Mouse (Mus musculus) myocyte (in vitro differentiated cells): ENCODE measurements at regions not wholly inside any gene's neighbourhood (a gene's known extent, or its start where the extent isn't known, plus 50 kb on each side); places are given as distances from the start of the nearest gene placed in this dataset.

Experiments used
- H3K27me3 ChIP-seq: one replicate; pipeline ENCODE4 v1.6.1; 2011; ENCODE audit not compliant: control insufficient read depth, insufficient read depth, insufficient read length
- H3K36me3 ChIP-seq: one replicate; pipeline ENCODE4 v1.6.1; 2011; ENCODE audit not compliant: control insufficient read depth, insufficient read depth
- H3K4me2 ChIP-seq: one replicate; pipeline ENCODE4 v1.6.1; 2011; ENCODE audit warnings: low read depth, control low read depth
- H3K4me3 ChIP-seq: one replicate; pipeline ENCODE4 v1.5.1; 2011; ENCODE audit warnings: mild to moderate bottlenecking, control low read depth, moderate library complexity
- H3K79me2 ChIP-seq: one replicate; pipeline ENCODE4 v1.6.1; 2011; ENCODE audit not compliant: control insufficient read depth, insufficient read depth
- H3ac ChIP-seq: one replicate; pipeline ENCODE4 v1.6.1; 2011; ENCODE audit not compliant: control insufficient read depth, insufficient read length
- CEBPB ChIP-seq: IDR thresholded peaks from 2 replicates; pipeline ENCODE4 v1.6.1; 2011; ENCODE audit warnings: mild to moderate bottlenecking, moderate library complexity; ENCODE audit not compliant: poor library complexity, insufficient read depth, severe bottlenecking
- E2F4 ChIP-seq: IDR thresholded peaks from one replicate; pipeline ENCODE4 v1.6.1; 2011; ENCODE audit warnings: mild to moderate bottlenecking, control low read depth, moderate library complexity; ENCODE audit not compliant: insufficient read depth
- MAX ChIP-seq: IDR thresholded peaks from one replicate; pipeline ENCODE4 v1.6.1; 2011; ENCODE audit warnings: low read depth, mild to moderate bottlenecking, control low read depth
- MYOD1 ChIP-seq, 3 experiments: IDR thresholded peaks; one replicate each; pipeline ENCODE4 v1.6.1; 2011; ENCODE audit warnings: control low read depth in 2 of 3, low read depth in 2 of 3, mild to moderate bottlenecking in 2 of 3, moderate library complexity in 1 of 3; ENCODE audit not compliant: insufficient read length in 2 of 3, control insufficient read depth in 1 of 3
- MYOG ChIP-seq, 3 experiments: IDR thresholded peaks; one replicate each; pipeline ENCODE4 v1.6.1; 2011; ENCODE audit warnings: control low read depth in 2 of 3, low read depth in 2 of 3, mild to moderate bottlenecking in 2 of 3; ENCODE audit not compliant: insufficient read length in 2 of 3, control insufficient read depth in 1 of 3, insufficient read depth in 1 of 3
- POLR2A ChIP-seq: IDR thresholded peaks from one replicate; pipeline ENCODE4 v1.6.1; 2011; ENCODE audit warnings: low read depth, mild to moderate bottlenecking, control low read depth, moderate library complexity; ENCODE audit not compliant: insufficient read length
- POLR2AphosphoS2 ChIP-seq: IDR thresholded peaks from one replicate; pipeline ENCODE4 v1.6.1; 2011; ENCODE audit warnings: low read depth, control low read depth; ENCODE audit not compliant: insufficient read length
- REST ChIP-seq: IDR thresholded peaks from one replicate; pipeline ENCODE4 v1.6.1; 2011; ENCODE audit warnings: mild to moderate bottlenecking, control low read depth, moderate library complexity; ENCODE audit not compliant: insufficient read depth, insufficient read length
- SRF ChIP-seq: IDR thresholded peaks from one replicate; pipeline ENCODE4 v1.6.1; 2011; ENCODE audit warnings: low read depth; ENCODE audit not compliant: control insufficient read depth, insufficient read length
- TCF12 ChIP-seq: IDR thresholded peaks from one replicate; pipeline ENCODE4 v1.6.1; 2011; ENCODE audit warnings: mild to moderate bottlenecking, control low read depth; ENCODE audit not compliant: poor library complexity, insufficient read depth, severe bottlenecking
- TCF3 ChIP-seq: IDR thresholded peaks from one replicate; pipeline ENCODE4 v1.6.1; 2011; ENCODE audit warnings: low read depth, control low read depth; ENCODE audit not compliant: insufficient read length
- USF1 ChIP-seq: IDR thresholded peaks from one replicate; pipeline ENCODE4 v1.6.1; 2011; ENCODE audit warnings: low read depth, mild to moderate bottlenecking, control low read depth, moderate library complexity

DNA sequence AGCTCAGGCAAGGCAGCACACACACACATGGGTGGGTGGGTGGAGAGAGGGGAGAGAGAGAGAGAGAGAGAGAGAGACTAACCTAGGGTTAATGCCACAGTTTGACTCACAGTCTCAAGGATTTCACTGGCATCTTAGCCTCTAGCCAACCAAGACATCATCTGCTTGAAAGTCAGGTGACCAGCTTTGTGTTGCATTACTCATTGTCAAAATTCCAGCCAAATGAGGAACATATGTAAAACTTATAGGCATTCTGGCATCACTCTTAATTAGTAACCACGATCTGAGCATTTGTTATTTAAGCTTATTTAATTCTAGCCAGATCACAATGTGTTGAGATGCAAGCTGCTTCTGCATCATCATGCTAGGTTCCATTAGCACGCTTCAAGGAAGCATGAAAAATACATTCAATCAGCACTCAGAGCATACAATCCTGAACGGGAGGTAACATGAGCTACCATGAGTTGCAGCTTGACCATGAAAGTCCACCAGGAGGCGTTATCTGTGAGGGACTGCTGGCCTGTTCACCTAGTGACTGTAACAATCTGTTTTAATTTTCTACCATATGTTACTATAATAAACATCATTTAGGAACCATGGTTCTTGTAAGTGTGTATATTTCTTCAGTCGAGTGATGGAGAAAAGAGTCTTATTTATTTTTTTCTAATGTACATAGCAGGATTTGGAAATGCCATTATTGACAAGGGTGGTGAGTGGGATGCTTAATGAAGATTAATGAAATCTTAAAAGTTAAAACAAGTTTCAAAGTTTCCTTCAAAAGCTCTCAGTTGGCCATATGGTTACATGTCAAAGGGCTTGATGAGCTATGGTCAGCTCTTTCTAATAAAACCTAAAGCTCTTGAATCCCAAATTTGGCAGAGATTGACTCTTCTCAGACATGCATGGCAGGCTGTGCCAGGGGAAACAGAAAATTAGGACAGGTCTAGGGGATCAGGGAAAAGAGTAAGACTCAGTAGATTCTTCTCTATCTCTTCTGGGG, 572.4 kb upstream of the Kif18a start:
- TF ChIP-seq TCF3 (no peak), CEBPB (no peak), TCF12 (no peak), MYOD1 (IDR thresholded peaks at IDR 0.05; ENCODE audit: control insufficient read depth in 1 of 3, insufficient read length in 2 of 3, low read depth in 2 of 3) (no peak), SRF (no peak), POLR2A (no peak)
- Histone ChIP-seq H3K4me2 (no peak overlapping the region), H3K27me3 (no peaks in the 10 kb centered on the region), H3K36me3 (no peaks in the 10 kb centered on the region), H3ac (no peak overlapping the region), H3K79me2 (no peaks in the 10 kb centered on the region), H3K4me3 (no peak overlapping the region)

DNA sequence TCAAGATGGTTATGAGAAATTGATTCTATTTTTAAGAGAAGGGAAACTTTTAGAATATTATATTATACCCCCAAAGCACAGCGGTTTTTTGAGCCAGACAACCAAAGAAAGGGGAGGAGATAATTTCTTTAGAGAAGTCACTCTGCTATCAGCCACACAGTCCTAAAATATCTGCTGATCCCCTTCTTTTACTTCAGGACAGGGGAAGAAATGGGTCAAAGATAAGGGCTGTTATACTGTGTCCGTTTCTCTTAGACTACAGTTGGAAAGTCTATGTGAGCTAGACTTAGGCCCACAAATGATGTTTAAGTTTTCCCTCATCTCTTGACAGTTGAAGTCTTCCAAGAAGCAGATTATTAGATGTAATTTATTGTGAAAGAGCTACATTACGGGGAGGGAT, 538.5 kb upstream of the Kif18a start:
- Histone ChIP-seq H3K4me3 (no peak overlapping the region), H3K27me3 (no peaks in the 10 kb centered on the region), H3K79me2 (no peaks in the 10 kb centered on the region), H3K4me2 (no peak overlapping the region), H3ac (no peak overlapping the region), H3K36me3 (no peaks in the 10 kb centered on the region)
- TF ChIP-seq POLR2A (no peak), TCF12 (no peak), SRF (no peak), E2F4 (no peak), MYOG (IDR thresholded peaks at IDR 0.05; ENCODE audit: control insufficient read depth in 1 of 3, insufficient read depth in 1 of 3, insufficient read length in 2 of 3, low read depth in 2 of 3) (no peak), REST (no peak), MYOD1 (IDR thresholded peaks at IDR 0.05; ENCODE audit: control insufficient read depth in 1 of 3, insufficient read length in 2 of 3, low read depth in 2 of 3) (no peak), POLR2AphosphoS2 (no peak), MAX (no peak), CEBPB (no peak), TCF3 (no peak), USF1 (no peak)

DNA sequence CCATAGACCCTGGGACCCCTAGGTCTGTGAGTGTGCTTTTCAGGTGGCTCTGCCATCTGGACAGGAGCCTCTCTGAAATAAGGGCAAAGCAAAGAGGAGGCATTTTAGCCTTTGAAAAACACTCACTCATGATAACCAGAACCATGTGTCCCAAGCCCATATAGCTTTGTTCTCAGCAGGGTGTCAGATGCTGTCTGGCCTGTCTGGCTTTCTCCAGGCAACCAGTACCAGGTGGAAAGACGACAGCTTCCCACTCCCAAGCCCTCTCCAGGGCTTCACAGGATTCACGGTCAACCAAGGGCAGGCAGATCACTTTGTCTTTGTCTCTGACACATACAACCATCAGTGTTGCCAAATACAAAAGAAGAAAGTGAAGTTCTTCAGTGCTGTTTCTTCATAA, 537.0 kb upstream of the Kif18a start:
- no peaks in the 10 kb centered on the region for H3K36me3 ChIP-seq
- TF ChIP-seq MYOD1 (IDR thresholded peaks at IDR 0.05; ENCODE audit: control insufficient read depth in 1 of 3, insufficient read length in 2 of 3, low read depth in 2 of 3) (no peak), MYOG (IDR thresholded peaks at IDR 0.05; ENCODE audit: control insufficient read depth in 1 of 3, insufficient read depth in 1 of 3, insufficient read length in 2 of 3, low read depth in 2 of 3) (no peak), CEBPB (no peak), MAX (no peak), TCF3 (no peak)
- no peak overlapping the region for H3ac ChIP-seq
- H3K4me3 ChIP-seq: no peak overlapping the region
- no peaks in the 10 kb centered on the region for H3K27me3 ChIP-seq
- no peaks in the 10 kb centered on the region for H3K79me2 ChIP-seq
- H3K4me2 ChIP-seq: no peak overlapping the region

GRCm38 (mm10) chr2:108744797-108745196, 535.7 kb upstream of the Kif18a start:
- TF ChIP-seq MYOD1 (IDR thresholded peaks at IDR 0.05; ENCODE audit: control insufficient read depth in 1 of 3, insufficient read length in 2 of 3, low read depth in 2 of 3) (no peak), TCF12 (no peak), REST (no peak), MAX (no peak), POLR2AphosphoS2 (no peak), MYOG (IDR thresholded peaks at IDR 0.05; ENCODE audit: control insufficient read depth in 1 of 3, insufficient read depth in 1 of 3, insufficient read length in 2 of 3, low read depth in 2 of 3) (no peak), CEBPB (no peak), SRF (no peak), E2F4 (no peak), POLR2A (no peak), TCF3 (no peak), USF1 (no peak)
- H3K27me3 ChIP-seq: no peaks in the 10 kb centered on the region
- H3K4me3 ChIP-seq: no peak overlapping the region
- no peaks in the 10 kb centered on the region for H3K36me3 ChIP-seq
- H3K4me2 ChIP-seq: no peak overlapping the region
- no peak overlapping the region for H3ac ChIP-seq
- no peaks in the 10 kb centered on the region for H3K79me2 ChIP-seq
